Mouse (Mus musculus): ENCODE results near the gene Ust.

The Ust gene

DNA sequence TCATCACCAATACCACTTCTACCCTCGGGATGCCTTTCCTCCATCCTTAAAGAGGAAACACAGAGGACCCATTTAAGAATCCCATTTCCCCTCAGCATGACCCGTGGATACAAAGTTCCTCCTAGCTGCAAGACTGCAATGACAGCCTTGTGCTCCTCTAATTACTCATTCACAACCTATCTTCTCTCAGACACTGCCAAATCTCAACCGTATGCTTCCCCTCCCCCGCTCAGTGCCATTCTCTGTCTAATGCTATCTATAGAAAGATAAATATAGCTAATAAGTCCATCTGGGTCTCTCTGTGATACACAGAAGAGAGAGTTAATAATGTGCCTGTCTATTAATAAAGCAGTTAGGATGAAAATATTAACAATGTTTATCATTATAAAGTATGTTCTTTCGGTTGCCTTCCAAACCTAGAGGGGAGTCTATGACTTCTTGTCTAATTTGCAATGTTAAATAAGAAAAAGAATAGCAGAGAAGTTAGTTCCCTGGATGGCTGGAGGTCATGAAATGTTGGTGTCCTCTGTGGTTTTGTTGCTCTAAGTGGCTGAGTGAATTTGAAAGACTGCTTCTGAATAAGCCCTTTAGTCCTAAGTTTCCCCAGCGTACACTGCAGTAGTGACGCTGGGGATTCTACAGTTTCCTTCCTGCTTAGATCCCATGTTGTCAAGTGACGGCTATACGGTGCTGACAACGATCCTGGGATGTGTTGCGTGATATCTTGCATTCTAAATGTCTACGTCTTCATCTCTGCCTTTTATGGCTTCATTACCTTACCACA lies 178.8 kb downstream of the Ust start:
- in situ Hi-C loops (cut with MboI; ENCODE audit: unreplicated experiment in 2 of 2), result no loop called here

DNA sequence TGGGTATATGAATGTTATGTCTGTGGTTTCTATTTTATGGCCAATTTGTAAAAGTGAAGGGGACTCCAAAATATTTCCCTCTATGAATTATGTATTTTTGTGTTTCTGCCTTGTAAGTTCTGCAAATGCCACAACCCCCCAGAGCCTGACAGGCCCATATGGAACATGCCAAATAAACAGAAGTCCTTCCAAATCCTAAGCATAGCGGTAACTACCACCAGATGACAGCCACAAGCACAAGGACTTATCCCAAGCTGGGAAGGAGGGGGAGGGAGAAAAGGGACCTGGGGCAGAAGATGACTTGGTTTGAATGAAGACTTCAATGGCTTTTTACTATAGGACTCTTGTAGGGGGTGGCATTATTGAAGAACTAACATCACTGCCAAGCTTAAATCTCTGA lies 182.0 kb downstream of the Ust start:
- in situ Hi-C loops (cut with MboI; ENCODE audit: unreplicated experiment in 2 of 2), result no loop called here

DNA sequence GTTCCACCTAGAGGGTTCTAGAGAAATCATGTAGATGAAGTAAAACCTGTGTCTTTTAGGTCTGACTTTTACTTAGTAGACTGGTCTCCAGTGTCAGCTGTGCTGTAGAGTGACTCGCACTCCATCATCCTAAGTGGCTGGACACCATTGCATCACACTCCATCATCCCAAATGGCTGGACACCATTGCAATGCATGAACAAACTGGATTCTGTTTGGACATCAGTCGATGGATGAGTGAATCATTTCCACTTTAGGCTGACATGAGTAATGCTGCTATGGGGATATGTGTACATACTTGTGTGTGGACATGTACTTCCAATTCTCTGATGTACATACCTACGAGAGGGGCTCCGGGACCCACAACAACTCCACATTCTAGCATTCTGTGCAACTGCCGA lies 187.7 kb downstream of the Ust start:
- in situ Hi-C loops (cut with MboI; ENCODE audit: unreplicated experiment in 2 of 2), result no loop called here

DNA sequence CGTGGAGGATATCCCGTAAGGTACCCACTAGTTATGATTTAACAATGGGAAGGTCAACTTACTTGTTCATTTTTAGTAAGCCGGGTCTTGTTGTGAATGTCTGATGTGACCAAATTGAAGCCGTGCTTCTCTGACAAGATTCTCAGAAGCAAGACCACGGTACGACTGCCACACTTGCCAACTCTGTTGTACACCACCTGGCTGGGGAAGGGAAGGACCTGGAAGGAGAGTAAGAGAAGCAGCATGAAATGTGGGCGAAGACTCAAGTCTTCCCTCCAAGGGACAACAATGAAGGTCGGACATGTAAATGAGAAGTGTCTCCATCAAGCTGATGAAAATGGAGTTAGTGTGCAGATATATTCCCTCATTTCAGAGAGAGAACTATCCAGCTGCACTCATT lies 188.6 kb downstream of the Ust start:
- in situ Hi-C loops (cut with MboI; ENCODE audit: unreplicated experiment in 2 of 2), result no loop called here

DNA sequence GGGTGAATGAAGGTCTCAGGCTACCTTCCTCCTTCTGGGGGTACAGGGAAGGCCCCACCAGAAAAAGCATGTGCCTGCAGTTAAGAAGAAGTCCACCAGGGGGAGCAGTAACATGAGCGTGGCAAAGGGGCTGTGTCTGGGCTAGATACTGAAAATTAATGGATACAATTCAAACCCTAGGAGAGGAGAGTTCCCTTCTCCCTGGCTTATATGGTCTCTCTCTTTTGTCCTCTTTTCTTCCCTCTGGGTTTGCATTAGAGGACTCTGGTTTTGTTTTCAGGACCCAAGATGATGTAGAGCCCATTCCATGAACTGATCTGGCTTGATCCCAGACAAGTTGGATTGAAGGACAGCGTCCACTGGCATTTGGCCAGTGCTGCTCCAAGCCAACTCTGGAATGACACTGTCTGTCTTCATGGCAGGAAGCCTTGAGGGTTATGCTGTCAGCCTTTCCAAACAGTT lies 195.3 kb downstream of the Ust start:
- in situ Hi-C loops (cut with MboI; ENCODE audit: unreplicated experiment in 2 of 2), result no loop called here

GRCm38 (mm10) chr10:8320771-8321170 lies 197.9 kb downstream of the Ust start:
- in situ Hi-C loops (cut with MboI; ENCODE audit: unreplicated experiment in 2 of 2), result no loop called here

GRCm38 (mm10) chr10:8309435-8309834 lies 209.2 kb downstream of the Ust start:
- in situ Hi-C loops (cut with MboI; ENCODE audit: unreplicated experiment in 2 of 2), result no loop called here

GRCm38 (mm10) chr10:8304211-8304610 lies 214.4 kb downstream of the Ust start:
- in situ Hi-C loops (cut with MboI; ENCODE audit: unreplicated experiment in 2 of 2), result no loop called here

DNA sequence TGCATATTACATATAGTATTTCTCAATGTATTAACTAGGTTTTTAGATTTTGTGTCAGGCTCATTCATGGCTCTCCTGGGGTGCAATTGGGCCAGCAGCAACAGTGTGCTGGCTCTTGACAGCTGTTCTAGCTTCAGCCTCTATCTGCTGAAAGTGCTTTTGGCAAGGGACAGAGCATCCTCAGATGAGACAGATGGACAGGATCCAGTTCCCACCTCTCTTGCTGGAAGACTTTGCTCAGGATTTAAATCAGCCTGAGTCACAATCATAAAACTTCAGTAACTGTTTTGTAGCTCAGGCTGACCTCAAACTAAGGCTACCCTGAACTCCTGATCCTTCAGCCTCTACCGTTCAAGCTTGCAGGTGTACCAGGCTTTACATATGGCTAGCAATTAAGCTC lies 219.5 kb downstream of the Ust start:
- in situ Hi-C loops (cut with MboI; ENCODE audit: unreplicated experiment in 2 of 2), result no loop called here

GRCm38 (mm10) chr10:8297214-8297613 lies 221.4 kb downstream of the Ust start:
- in situ Hi-C loops (cut with MboI; ENCODE audit: unreplicated experiment in 2 of 2), result no loop called here

GRCm38 (mm10) chr10:8290661-8291060 lies 228.0 kb downstream of the Ust start:
- in situ Hi-C loops (cut with MboI; ENCODE audit: unreplicated experiment in 2 of 2), result no loop called here

- in situ Hi-C loops (cut with MboI; ENCODE audit: unreplicated experiment in 2 of 2), result no loop called here
Measured at GRCm38 (mm10) chr10:8287350-8287791, 231.3 kb downstream of the Ust start.

DNA sequence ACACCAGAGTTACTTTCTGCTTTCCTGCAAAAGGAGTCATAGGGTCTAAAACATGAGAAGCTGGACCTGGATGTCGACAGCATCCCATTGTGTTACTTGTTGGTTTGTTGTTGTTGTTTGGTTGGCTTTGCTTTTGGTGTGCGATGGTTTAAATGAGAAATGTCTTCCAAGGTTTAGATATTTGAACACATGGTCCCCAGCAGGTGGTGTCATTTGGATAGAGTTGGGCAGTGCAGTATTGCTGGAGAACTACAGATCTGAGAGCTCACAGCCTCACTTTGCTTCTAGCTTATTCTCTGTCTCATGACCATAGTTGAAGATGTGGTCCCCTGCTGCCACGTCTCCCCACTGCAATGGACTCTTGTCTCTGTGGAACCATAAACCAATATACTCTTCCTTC lies 234.6 kb downstream of the Ust start:
- in situ Hi-C loops (cut with MboI; ENCODE audit: unreplicated experiment in 2 of 2), result no loop called here

- in situ Hi-C loops (cut with MboI; ENCODE audit: unreplicated experiment in 2 of 2), result no loop called here
Measured at GRCm38 (mm10) chr10:8277094-8277493, 241.5 kb downstream of the Ust start.

GRCm38 (mm10) chr10:8269681-8270080 lies 248.9 kb downstream of the Ust start:
- in situ Hi-C loops (cut with MboI; ENCODE audit: unreplicated experiment in 2 of 2), result no loop called here

DNA sequence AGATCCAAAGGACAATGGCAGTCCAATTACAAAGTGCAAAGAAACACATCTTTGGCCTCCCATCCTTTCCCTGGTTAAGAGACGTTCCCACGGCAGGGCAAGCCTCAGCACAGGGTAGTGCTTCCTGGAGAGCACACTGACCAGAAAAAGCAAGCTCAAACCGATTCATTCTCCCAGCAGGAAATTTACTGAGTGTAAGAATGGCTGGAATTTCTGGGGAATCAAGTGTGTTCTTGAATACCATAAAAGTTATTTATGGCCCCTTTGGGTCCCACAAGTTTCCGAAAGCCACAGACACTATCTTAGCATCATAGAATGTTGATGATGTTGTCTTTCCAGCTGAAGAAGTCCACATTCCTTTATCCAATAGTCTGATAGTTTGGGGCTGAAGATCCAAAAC lies 258.9 kb downstream of the Ust start:
- in situ Hi-C loops (cut with MboI; ENCODE audit: unreplicated experiment in 2 of 2), result no loop called here

GRCm38 (mm10) chr10:8250005-8250404 lies 268.6 kb downstream of the Ust start:
- in situ Hi-C loops (cut with MboI; ENCODE audit: unreplicated experiment in 2 of 2), result no loop called here

DNA sequence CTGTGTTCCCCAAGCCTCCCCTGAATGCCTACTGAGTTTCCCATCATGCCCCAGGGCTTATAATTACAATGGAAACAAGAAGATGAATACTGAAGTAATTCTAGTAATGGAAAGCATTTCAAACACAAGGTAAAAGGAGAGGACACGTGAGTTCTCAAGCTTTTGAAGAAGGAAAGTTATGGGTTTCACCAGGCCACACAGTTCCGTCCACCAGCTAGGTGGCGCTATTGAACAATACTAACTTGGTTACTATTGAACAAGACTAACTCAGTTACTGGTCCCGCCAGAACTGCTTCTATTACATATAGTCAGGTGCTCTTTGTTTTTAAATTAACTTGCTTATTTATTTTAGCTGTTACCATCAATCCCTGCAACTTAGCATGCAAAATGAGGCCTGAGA lies 276.3 kb downstream of the Ust start:
- in situ Hi-C loops (cut with MboI; ENCODE audit: unreplicated experiment in 2 of 2), result loop anchor here (5.0 kb wide), 3 partner anchors 360 to 910 kb away; no protein-coding TSS in a partner anchor

- in situ Hi-C loops (cut with MboI; ENCODE audit: unreplicated experiment in 2 of 2), result loop anchor here (5.0 kb wide), 3 partner anchors 358 to 908 kb away; no protein-coding TSS in a partner anchor
Measured at GRCm38 (mm10) chr10:8240703-8241102, 277.9 kb downstream of the Ust start.

- in situ Hi-C loops (cut with MboI; ENCODE audit: unreplicated experiment in 2 of 2), result loop anchor here (5.0 kb wide), 3 partner anchors 358 to 908 kb away; no protein-coding TSS in a partner anchor
Measured at GRCm38 (mm10) chr10:8240242-8240641, 278.4 kb downstream of the Ust start.

GRCm38 (mm10) chr10:8236780-8237571 lies 281.6 kb downstream of the Ust start:
- in situ Hi-C loops (cut with MboI; ENCODE audit: unreplicated experiment in 2 of 2), result loop anchor here (5.0 kb wide), 3 partner anchors 355 to 900 kb away; no protein-coding TSS in a partner anchor
